Mouse (Mus musculus) adrenal gland, postnatal 0 days (tissue): ENCODE results near the gene 1700016D06Rik. TPM values are rescaled to one million over a fixed set of nuclear protein-coding genes. Genes with fewer than 3 reads are reported as not detected.

Experiments
- microRNA-seq: library from miRNA; unstranded; fragments of <30 nt; microRNA quantifications from one replicate; pipeline ENCODE4, GENCODE M21; 2016; ENCODE audit warnings: borderline replicate concordance; ENCODE audit not compliant: insufficient number of aligned reads
- polyA plus RNA-seq: library from polyadenylated mRNA; unstranded; fragments of >200 nt; fragmentation: Nextera tagmentation; extraction: Ambion mirVana; gene quantifications from 2 replicates; pipeline ENCODE4 v1.2.1, GENCODE M21; 2015

1700016D06Rik gene
- not detected in 2 replicates for polyA plus RNA-seq

GRCm38 (mm10) chr8:11701033-11701362 is at the start of gene 1700016D06Rik:
Gene 1700016D06Rik (minus strand): TSS chr8:11701063.

GRCm38 (mm10) chr8:11727651-11728481 is 27.0 kb upstream of the 1700016D06Rik start, which contains the start of gene Arhgef7:
Gene Arhgef7 (plus strand): TSS chr8:11727721.

GRCm38 (mm10) chr8:11635611-11636081 is 65.2 kb downstream of the 1700016D06Rik start, which contains the start of gene Ankrd10:
Gene Ankrd10 (minus strand): TSS chr8:11635757.

Small RNAs within 50 kb of the gene (microRNA-seq; reads per million reads assigned to microRNA genes)
- gene Mir7238: not detected

Other genes starting within 250 kb of the 1700016D06Rik start
- 13.2 and 17.3 TPM in 2 replicates for gene Rab20, start 222.4 kb downstream of the 1700016D06Rik start, polyA plus RNA-seq
- 90.9 and 123 TPM in 2 replicates for gene Naxd, start 203.6 kb downstream of the 1700016D06Rik start, polyA plus RNA-seq
- 15.6 and 17.7 TPM in 2 replicates for gene Cars2, start 150.3 kb downstream of the 1700016D06Rik start, polyA plus RNA-seq
- gene Ing1, start 145.5 kb downstream of the 1700016D06Rik start, polyA plus RNA-seq: 24.2 and 27.5 TPM in 2 replicates
- gene Ankrd10, start 65.3 kb downstream of the 1700016D06Rik start, polyA plus RNA-seq: 38.8 and 52.5 TPM in 2 replicates
- 20.2 and 21.0 TPM in 2 replicates for gene Arhgef7, start 26.7 kb upstream of the 1700016D06Rik start, polyA plus RNA-seq
- gene Tex29, start 139.4 kb upstream of the 1700016D06Rik start, polyA plus RNA-seq: not detected in 2 replicates